Mouse (Mus musculus): ENCODE data around the gene Olfr3. TPM values are rescaled to one million over a fixed set of nuclear protein-coding genes. Genes with fewer than 3 reads are reported as not detected.

Olfr3 gene
- total RNA-seq (2012; rRNA removed) = not detected in 2 replicates

DNA sequence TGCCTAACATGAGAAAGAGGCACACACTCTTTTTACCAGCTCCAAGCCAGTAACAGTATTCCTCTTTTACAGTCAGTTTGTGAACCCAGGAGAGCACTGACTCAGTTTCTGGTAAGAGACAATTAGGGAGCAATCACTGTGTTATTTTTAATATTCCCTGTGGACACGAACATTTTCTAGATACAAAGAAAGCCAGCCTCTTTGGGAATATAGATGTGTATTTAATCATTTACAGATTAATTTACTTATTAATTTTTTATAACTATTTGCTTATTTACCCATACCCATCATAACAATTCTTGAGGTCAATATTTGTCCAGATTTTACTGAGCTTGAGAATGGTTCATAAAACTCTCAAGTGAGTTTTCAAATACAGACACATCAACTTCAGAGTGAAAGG, at the start of gene Olfr3:
Gene Olfr3 (minus strand): TSS at position 101 of the 400 bp plus-strand sequence.
- no peak within 1 kb of the TSS for H3K27ac ChIP-seq (ENCODE audit: insufficient read depth, low read depth, low read length, poor library complexity, severe bottlenecking)
- in situ Hi-C loops (cut with MboI; ENCODE audit: low sequenced_read_pairs in 2 of 2, unreplicated experiment in 2 of 2) = no loop called here
- H3K4me3 ChIP-seq (ENCODE audit: insufficient read depth in 1 of 2, low read depth in 1 of 2, low read length in 2 of 2, poor library complexity in 1 of 2, severe bottlenecking in 1 of 2) = no peak within 1 kb of the TSS
- H3K9ac ChIP-seq (ENCODE audit: insufficient read depth, low read depth, low read length, poor library complexity, severe bottlenecking) = no peak within 1 kb of the TSS
- DNase-seq (ENCODE audit: low read depth, low spot score) = no peak
- H3K9me3 ChIP-seq (ENCODE audit: control insufficient read depth, insufficient read depth, low read depth, low read length) = no peaks in the 10 kb centered on the region
- no peak for TF ChIP-seq HCFC1 (IDR thresholded peaks at IDR 0.05; ENCODE audit: borderline replicate concordance, insufficient read depth, low read length)
- TF ChIP-seq ZC3H11A (IDR thresholded peaks at IDR 0.05; ENCODE audit: borderline replicate concordance, low read depth, low read length) = no peak
- no peak for TF ChIP-seq ZNF384 (IDR thresholded peaks at IDR 0.05; ENCODE audit: low read depth, low read length)
- no peak for TF ChIP-seq MAFK (IDR thresholded peaks at IDR 0.05; ENCODE audit: insufficient read depth, low read depth, low read length)
- TF ChIP-seq CHD2 (IDR thresholded peaks at IDR 0.05; ENCODE audit: low read depth, low read length) = no peak
- H3K36me3 ChIP-seq (ENCODE audit: control insufficient read depth, insufficient read depth, low read length, poor library complexity, severe bottlenecking) = no peaks in the 10 kb centered on the region
- no peaks in the 10 kb centered on the region for H3K4me1 ChIP-seq (ENCODE audit: control insufficient read depth in 2 of 2, insufficient read depth in 2 of 2, low read length in 2 of 2, poor library complexity in 1 of 2)

DNA sequence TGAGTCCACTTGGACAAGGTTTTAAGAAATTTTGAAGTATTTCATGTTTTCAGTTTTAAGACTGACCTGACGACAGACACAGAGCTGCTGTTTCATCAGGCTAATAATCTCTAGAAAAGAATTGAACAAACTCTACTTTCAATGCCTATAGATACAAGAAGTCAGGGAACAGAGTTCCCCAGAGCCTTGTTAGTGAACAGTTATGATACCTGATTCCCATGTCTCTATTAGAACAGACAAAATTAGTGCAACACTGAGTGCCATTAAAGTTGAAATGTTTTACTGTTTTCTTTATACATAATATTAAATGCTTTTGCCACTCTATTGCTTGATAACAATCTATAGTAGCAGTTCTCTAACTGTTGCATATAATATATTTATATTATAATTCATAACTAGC, 45.7 kb upstream of the Olfr3 start, which contains the start of gene Olfr351:
Gene Olfr351 (minus strand): TSS at position 101 of the 400 bp plus-strand sequence.
- no peak within 1 kb of the TSS for H3K9ac ChIP-seq (ENCODE audit: insufficient read depth, low read depth, low read length, poor library complexity, severe bottlenecking)
- H3K9me3 ChIP-seq (ENCODE audit: control insufficient read depth, insufficient read depth, low read depth, low read length) = no peaks in the 10 kb centered on the region
- DNase-seq (ENCODE audit: low read depth, low spot score) = no peak
- H3K4me1 ChIP-seq (ENCODE audit: control insufficient read depth in 2 of 2, insufficient read depth in 2 of 2, low read length in 2 of 2, poor library complexity in 1 of 2) = no peaks in the 10 kb centered on the region
- in situ Hi-C loops (cut with MboI; ENCODE audit: low sequenced_read_pairs in 2 of 2, unreplicated experiment in 2 of 2) = no loop called here
- TF ChIP-seq MAFK (IDR thresholded peaks at IDR 0.05; ENCODE audit: insufficient read depth, low read depth, low read length) (no peak), CHD2 (IDR thresholded peaks at IDR 0.05; ENCODE audit: low read depth, low read length) (no peak), HCFC1 (IDR thresholded peaks at IDR 0.05; ENCODE audit: borderline replicate concordance, insufficient read depth, low read length) (no peak), ZC3H11A (IDR thresholded peaks at IDR 0.05; ENCODE audit: borderline replicate concordance, low read depth, low read length) (no peak), ZNF384 (IDR thresholded peaks at IDR 0.05; ENCODE audit: low read depth, low read length) (no peak)
- no peak within 1 kb of the TSS for H3K4me3 ChIP-seq (ENCODE audit: insufficient read depth in 1 of 2, low read depth in 1 of 2, low read length in 2 of 2, poor library complexity in 1 of 2, severe bottlenecking in 1 of 2)
- H3K36me3 ChIP-seq (ENCODE audit: control insufficient read depth, insufficient read depth, low read length, poor library complexity, severe bottlenecking) = no peaks in the 10 kb centered on the region
- H3K27ac ChIP-seq (ENCODE audit: insufficient read depth, low read depth, low read length, poor library complexity, severe bottlenecking) = no peak within 1 kb of the TSS

DNA sequence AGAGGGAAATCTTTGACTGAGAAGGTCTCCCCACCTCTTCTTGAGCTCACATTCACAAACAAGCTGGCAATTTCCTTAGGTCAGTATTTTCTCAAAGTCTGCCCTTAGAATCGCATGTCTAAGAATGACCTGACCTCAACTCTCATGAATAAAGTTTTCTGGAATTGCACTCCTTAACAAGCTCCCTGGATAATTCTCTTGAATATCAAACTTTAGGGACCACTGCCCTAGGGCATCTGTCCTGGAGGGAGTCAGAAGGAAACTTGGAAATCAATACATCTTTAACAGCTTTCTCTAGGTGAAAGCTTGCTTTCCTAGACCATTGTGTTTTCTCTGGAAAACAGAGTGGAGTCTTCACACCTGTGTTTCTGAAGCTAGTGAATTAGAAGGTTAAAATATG, 29.2 kb upstream of the Olfr3 start, which contains the start of gene Olfr350:
Gene Olfr350 (plus strand): TSS at position 301 of the 400 bp plus-strand sequence.
- H3K9me3 ChIP-seq (ENCODE audit: control insufficient read depth, insufficient read depth, low read depth, low read length) = no peaks in the 10 kb centered on the region
- DNase-seq (ENCODE audit: low read depth, low spot score) = no peak
- in situ Hi-C loops (cut with MboI; ENCODE audit: low sequenced_read_pairs in 2 of 2, unreplicated experiment in 2 of 2) = no loop called here
- H3K9ac ChIP-seq (ENCODE audit: insufficient read depth, low read depth, low read length, poor library complexity, severe bottlenecking) = no peak within 1 kb of the TSS
- H3K27ac ChIP-seq (ENCODE audit: insufficient read depth, low read depth, low read length, poor library complexity, severe bottlenecking) = no peak within 1 kb of the TSS
- no peaks in the 10 kb centered on the region for H3K4me1 ChIP-seq (ENCODE audit: control insufficient read depth in 2 of 2, insufficient read depth in 2 of 2, low read length in 2 of 2, poor library complexity in 1 of 2)
- H3K36me3 ChIP-seq (ENCODE audit: control insufficient read depth, insufficient read depth, low read length, poor library complexity, severe bottlenecking) = no peaks in the 10 kb centered on the region
- no peak for TF ChIP-seq ZNF384 (IDR thresholded peaks at IDR 0.05; ENCODE audit: low read depth, low read length)
- TF ChIP-seq CHD2 (IDR thresholded peaks at IDR 0.05; ENCODE audit: low read depth, low read length) = no peak
- no peak for TF ChIP-seq ZC3H11A (IDR thresholded peaks at IDR 0.05; ENCODE audit: borderline replicate concordance, low read depth, low read length)
- no peak for TF ChIP-seq HCFC1 (IDR thresholded peaks at IDR 0.05; ENCODE audit: borderline replicate concordance, insufficient read depth, low read length)
- no peak for TF ChIP-seq MAFK (IDR thresholded peaks at IDR 0.05; ENCODE audit: insufficient read depth, low read depth, low read length)
- no peak within 1 kb of the TSS for H3K4me3 ChIP-seq (ENCODE audit: insufficient read depth in 1 of 2, low read depth in 1 of 2, low read length in 2 of 2, poor library complexity in 1 of 2, severe bottlenecking in 1 of 2)

DNA sequence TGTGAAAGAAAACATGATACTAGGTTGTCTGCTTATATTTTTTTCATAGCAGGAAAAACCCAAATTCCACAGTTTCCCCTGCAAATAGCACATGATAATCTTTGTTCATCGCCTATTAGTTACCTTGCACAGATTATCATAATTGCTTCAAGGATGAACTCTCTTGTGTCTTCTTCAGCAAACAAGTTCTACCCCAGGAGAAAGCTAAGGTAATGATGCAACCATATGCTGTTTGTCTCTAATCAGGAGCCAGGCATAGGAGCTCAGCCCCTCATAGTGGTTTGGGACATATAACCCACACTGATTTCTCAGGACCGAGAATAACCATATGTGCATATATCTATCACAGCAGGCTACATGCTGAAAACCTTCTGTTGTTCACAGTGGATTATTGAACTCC, 26.6 kb downstream of the Olfr3 start, which contains the start of gene Olfr50:
Gene Olfr50 (plus strand): TSS at position 301 of the 400 bp plus-strand sequence.
- Histone ChIP-seq H3K9ac (ENCODE audit: insufficient read depth, low read depth, low read length, poor library complexity, severe bottlenecking) (no peak within 1 kb of the TSS), H3K27ac (ENCODE audit: insufficient read depth, low read depth, low read length, poor library complexity, severe bottlenecking) (no peak within 1 kb of the TSS), H3K9me3 (ENCODE audit: control insufficient read depth, insufficient read depth, low read depth, low read length) (no peaks in the 10 kb centered on the region), H3K4me3 (ENCODE audit: insufficient read depth in 1 of 2, low read depth in 1 of 2, low read length in 2 of 2, poor library complexity in 1 of 2, severe bottlenecking in 1 of 2) (no peak within 1 kb of the TSS), H3K36me3 (ENCODE audit: control insufficient read depth, insufficient read depth, low read length, poor library complexity, severe bottlenecking) (no peaks in the 10 kb centered on the region), H3K4me1 (ENCODE audit: control insufficient read depth in 2 of 2, insufficient read depth in 2 of 2, low read length in 2 of 2, poor library complexity in 1 of 2) (no peaks in the 10 kb centered on the region)
- in situ Hi-C loops (cut with MboI; ENCODE audit: low sequenced_read_pairs in 2 of 2, unreplicated experiment in 2 of 2) = no loop called here
- DNase-seq (ENCODE audit: low read depth, low spot score) = no peak
- TF ChIP-seq CHD2 (IDR thresholded peaks at IDR 0.05; ENCODE audit: low read depth, low read length) = no peak
- no peak for TF ChIP-seq MAFK (IDR thresholded peaks at IDR 0.05; ENCODE audit: insufficient read depth, low read depth, low read length)
- TF ChIP-seq ZNF384 (IDR thresholded peaks at IDR 0.05; ENCODE audit: low read depth, low read length) = no peak
- no peak for TF ChIP-seq HCFC1 (IDR thresholded peaks at IDR 0.05; ENCODE audit: borderline replicate concordance, insufficient read depth, low read length)
- TF ChIP-seq ZC3H11A (IDR thresholded peaks at IDR 0.05; ENCODE audit: borderline replicate concordance, low read depth, low read length) = no peak
